Mouse (Mus musculus) frontal cortex, postnatal 36 days (tissue): Measurements from ENCODE around the gene Rnf141.
A peak's percentile ranks its signal among the peaks of the same experiment; 100 is the strongest.

Source experiments
- DNase-seq, 2 experiments: peaks; one replicate each; pipeline ENCODE4 v3.0.0; 2022; ENCODE audit warnings: low spot score in 2 of 2

Rnf141 gene

GRCm38 (mm10) chr7:110796367-110797051, 47.7 kb downstream of the Rnf141 start:
- DNase-seq, result no peak

DNA sequence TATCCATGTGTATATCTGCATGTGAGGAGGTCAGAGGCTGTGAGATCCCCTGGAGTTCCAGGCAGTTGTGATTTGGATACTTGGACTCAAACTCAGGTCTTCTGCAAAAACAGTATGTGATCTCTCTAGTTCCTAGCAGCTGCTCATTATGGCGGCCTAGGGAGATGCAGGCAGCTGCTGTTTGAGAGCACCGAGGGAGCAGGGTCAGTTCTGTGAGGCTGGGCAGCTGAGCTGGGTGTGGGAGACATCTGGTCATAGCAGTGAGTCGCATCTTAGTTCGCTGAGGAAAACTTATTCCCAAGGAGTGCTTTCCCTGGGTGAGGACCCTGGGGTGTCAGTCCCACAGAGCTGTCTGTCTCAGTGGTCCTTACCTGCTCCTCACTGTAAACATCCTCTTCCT, 49.5 kb downstream of the Rnf141 start:
- no peak for DNase-seq

- DNase-seq, result no peak
These were observed 51.4 kb downstream of the Rnf141 start for GRCm38 (mm10) chr7:110792834-110793233.

DNA sequence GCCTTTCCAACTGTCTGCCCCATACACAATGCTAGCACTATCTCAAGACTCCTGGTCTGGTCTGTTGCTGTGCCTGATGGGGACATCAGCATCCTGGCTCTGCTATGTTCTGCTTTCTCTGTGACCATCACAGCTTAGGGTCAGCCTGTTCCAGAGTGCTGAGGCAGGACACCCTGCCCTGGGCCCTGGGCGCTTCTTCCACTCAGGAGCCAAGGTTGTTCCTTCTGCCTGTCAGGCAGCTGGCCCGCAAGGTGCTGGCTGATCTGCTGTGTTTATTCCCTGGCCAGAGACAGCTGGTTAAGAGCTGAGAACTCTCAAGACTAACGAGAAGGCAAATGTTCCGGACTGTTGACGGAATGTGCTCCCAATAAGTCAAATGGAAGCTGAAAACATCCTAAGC, 52.1 kb downstream of the Rnf141 start:
- DNase-seq, result no peak

- DNase-seq, result no peak
These were observed 53.4 kb downstream of the Rnf141 start for GRCm38 (mm10) chr7:110790878-110791277.

- no peak for DNase-seq
These were observed 56.9 kb downstream of the Rnf141 start for GRCm38 (mm10) chr7:110787310-110787709.

DNA sequence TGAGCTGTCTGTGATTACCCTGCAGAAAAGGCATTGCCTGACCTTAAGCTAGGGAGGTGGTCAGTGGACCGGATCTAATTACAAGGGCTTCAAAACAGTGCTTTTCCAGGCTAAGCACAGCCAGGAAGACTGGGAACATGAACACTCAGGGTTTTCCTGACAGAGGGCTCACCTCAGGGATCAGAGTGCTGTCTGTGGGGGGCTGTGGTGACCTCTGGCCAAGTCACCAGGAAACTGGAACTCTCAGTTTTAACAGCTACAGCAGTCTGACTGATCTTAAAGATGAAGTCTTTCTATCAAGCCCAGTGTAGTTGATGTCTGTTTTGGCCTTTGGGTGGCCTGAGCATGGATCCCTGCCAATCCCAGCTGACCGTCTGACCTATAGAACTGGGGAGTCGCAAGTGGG, 58.5 kb downstream of the Rnf141 start:
- DNase-seq, result no peak

DNA sequence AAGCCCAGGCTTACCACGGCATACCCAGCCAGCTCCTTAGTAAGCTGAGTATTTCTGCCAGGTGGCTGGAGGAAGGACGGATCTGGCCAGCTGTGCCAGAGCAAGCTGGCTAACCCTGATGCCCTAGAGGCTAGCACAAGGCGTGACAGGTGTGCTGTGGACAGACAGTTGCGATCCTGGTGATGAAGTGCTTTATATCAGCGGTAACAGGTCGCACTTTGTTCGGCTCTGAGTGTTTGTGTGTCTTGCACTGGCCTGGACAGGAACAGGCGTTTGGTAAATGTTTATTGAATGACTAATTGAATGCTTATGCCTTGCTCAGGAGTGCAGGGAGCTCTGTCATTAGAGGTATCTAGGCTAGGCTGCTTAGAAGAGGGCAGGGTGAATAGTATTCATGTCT, 59.3 kb downstream of the Rnf141 start:
- no peak for DNase-seq

GRCm38 (mm10) chr7:110782845-110783478, 61.3 kb downstream of the Rnf141 start:
- no peak for DNase-seq

- DNase-seq, result no peak
These were observed 62.1 kb downstream of the Rnf141 start for GRCm38 (mm10) chr7:110782135-110782534.

DNA sequence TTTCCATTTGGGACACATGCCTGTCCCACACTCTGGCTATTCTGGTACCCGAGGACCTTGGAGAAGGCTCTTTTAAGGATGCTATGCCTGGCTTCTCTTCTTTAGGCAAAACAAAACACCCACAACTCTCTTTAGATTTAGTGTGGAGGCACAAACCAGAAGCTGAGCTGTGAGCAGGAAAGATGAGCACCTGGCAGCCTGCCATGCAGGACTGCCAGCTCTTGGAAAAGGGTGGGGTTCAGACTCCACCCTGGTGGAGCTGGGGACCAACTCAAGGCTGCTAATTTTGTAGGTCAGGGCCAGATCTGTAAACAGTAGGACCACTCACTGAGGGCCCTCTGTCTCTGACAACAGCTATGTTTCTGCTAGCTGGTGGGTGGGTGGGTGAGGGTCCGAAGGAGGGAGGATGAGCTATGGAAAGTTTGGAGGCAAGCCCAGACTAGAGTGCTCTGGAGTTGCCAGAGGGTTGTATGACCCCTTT, 63.0 kb downstream of the Rnf141 start:
- DNase-seq, result peak; percentile 69 to 77

GRCm38 (mm10) chr7:110780520-110780919, 63.7 kb downstream of the Rnf141 start:
- no peak for DNase-seq

- peak in 1 of 2 experiments; percentile 52 for DNase-seq
These were observed 64.6 kb downstream of the Rnf141 start for GRCm38 (mm10) chr7:110779605-110780111.

GRCm38 (mm10) chr7:110778933-110779332, 65.3 kb downstream of the Rnf141 start:
- no peak for DNase-seq

DNA sequence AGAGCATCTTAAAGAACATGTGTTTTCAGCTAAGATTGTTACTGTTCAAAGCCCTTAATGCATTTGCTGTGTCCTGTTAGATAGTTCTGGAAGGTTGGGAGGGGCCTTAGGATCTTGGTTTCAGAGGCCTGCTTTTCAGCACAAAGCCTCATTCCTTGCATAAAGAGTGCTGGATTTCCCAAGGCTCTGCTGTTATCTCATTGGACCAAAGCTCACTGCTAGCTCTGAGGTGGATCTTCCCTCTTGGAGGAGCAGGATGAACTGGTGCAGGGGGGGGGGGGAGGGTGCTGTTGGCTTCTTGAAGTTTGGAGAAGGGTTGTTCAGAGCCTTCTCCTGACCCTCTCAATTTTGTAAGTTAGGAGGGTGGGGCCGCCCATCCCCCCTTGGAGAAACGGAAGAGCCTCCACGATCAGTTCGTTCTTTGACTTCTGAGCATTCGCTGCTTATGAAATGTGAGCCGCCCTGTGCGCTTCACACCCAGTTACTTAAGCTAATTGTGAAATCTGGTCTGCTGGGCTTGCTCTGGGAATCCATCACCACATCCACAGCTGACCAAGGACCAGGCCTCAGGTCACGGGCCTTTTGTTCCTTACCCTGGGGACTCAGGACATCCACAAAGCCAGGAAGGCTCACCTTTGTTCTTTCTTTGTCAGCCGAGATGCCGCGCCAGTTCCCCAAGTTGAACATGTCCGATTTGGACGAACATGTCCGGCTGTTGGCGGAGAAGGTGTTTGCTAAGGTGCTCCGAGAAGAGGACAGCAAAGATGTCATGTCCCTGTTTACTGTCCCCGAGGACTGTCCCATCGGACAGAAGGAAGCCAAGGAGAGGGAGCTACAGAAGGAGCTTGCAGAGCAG, 66.9 kb downstream of the Rnf141 start:
- DNase-seq, result no peak

- no peak for DNase-seq
These were observed 69.6 kb downstream of the Rnf141 start for GRCm38 (mm10) chr7:110774674-110775073.

DNA sequence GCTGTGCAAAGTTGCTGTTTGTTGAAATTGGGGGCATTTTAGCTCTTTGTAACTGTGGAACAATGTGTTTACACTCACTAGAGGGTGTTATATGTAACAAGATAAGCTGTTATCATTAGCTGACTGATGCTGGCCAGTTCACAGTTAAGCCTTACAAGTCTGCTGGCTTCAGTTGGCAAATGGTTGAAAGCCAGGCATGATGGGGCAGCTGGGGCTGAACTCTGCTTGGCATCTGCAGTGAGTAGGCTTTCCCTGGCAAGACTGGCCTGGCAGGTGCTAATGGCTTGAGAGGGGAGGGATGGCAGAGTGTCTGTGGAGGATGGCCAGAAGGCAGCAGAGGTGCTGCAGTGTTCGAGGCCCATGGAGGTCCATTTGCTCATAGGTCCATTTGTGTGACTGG, 70.2 kb downstream of the Rnf141 start:
- no peak for DNase-seq

DNA sequence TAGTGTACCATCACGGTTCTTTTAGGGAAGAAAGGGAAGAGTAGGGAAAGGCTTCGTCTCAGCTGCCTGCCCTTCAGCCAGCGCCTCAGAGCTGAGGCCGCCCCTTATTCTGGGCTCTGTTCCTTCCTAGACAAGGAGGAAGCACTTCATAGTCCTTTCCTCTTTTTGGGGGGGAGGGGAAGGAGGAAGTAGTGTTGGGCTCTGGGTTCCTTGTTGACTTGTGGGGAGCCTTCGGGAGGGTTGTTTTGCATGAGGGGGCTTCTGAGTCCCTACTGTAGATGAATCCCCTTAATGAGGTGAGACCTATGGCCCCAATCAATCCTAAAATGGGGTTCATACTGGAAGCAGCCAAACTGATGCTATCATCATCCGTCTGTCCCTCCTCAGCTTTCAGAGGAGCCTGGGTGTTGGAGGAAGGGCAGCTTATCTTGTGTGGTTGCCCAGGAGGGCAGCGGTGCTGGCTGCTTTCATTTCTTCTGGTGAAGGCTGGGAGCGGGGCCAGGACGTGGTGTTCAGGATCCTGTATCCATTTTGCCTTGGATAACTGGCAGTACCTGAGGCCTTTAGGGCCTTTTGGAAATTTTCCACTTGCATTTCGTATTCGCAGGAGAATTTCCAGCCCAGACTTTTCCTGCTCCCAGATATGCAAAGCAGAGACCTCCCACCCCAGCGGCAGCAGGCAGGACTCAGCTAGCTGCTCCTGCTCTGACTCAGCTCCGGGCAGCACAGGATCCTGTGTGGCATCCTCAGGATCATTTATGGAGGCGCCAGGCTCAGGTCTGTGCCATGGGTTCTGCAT, 70.9 kb downstream of the Rnf141 start:
- DNase-seq, result peak; percentile 51

DNA sequence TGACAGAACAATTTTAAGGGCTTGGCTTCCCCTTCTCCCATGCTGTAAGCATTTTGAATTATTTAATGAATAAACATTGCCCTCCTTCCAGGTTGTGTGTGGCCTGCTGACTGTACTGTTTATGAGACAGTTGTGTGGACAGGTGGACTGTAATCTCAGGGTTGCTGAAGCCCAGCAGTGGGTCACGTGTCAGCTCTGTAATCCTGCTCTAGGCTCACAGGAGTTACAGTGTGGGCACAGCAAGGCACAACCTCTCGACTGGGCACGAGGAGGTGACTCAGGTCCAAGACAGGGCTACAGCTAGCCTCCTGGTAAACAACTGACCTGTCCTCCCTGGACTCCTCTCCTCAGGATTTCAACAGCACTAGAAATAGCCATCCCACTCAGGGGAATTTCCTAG, 71.9 kb downstream of the Rnf141 start:
- no peak for DNase-seq

DNA sequence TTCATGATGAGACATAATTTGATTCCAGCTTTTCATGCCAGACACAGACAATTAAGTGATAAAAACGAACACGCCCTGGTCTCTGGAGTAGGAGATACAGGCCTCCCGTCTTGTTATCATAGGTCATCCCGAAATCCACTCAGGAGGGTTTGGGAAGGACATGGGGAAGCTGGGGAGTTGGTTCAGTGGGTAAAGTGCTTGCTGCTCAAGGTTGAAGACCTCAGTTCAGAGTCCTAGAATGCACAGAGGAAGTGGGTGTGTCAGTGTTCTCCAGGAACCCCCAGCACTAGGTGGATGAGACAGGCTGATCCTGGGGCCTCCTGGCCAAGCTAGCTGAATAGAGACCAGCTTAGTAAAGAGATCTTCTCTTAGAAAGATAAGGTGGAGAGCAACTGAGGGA, 73.3 kb downstream of the Rnf141 start:
- DNase-seq, result no peak

- DNase-seq, result no peak
These were observed 75.2 kb downstream of the Rnf141 start for GRCm38 (mm10) chr7:110769094-110769493.
